Comparison of ENCODE assay signal across 36 mouse cellular contexts in genomic region chr13:105433630-105434029, GRCm38 (mm10). TPM values are rescaled to one million over a fixed set of nuclear protein-coding genes. Genes with fewer than 3 reads are reported as not detected.
"Had no signal": no experiment of that assay in that cellular context is flagged by ENCODE, and none has a peak within 500 bp of the region (broad histone marks: within the 10 kb centered on the region; RNA-seq: fewer than 3 reads in every experiment).

No protein-coding gene starts in this region.

- H3K9me3 ChIP-seq: heart, embryonic 10.5 days; heart, embryonic 12.5 days; hindbrain, embryonic 13.5 days; hindbrain, embryonic 15.5 days; kidney, embryonic 15.5 days; limb, embryonic 13.5 days; limb, embryonic 15.5 days; liver, embryonic 12.5 days had no signal

- H3K27me3 ChIP-seq: heart, embryonic 12.5 days; hindbrain, embryonic 13.5 days; hindbrain, embryonic 15.5 days; kidney, embryonic 15.5 days; limb, embryonic 13.5 days; limb, embryonic 15.5 days; liver, embryonic 12.5 days had no signal

- H3K27ac ChIP-seq: gastrocnemius, adult 2 months; heart, embryonic 10.5 days; hindbrain, embryonic 13.5 days; hindbrain, embryonic 15.5 days; hindbrain, postnatal 0 days; kidney, embryonic 15.5 days; kidney, postnatal 0 days; limb, embryonic 13.5 days; limb, embryonic 15.5 days; liver, embryonic 12.5 days; liver, embryonic 14.5 days had no signal

- H3K9ac ChIP-seq: heart, embryonic 12.5 days; hindbrain, embryonic 13.5 days; hindbrain, embryonic 15.5 days; kidney, embryonic 15.5 days; limb, embryonic 13.5 days; limb, embryonic 15.5 days; liver, embryonic 12.5 days; liver, embryonic 14.5 days had no signal

- H3K36me3 ChIP-seq: heart, embryonic 10.5 days; heart, embryonic 12.5 days; hindbrain, embryonic 13.5 days; hindbrain, embryonic 15.5 days; kidney, embryonic 15.5 days; limb, embryonic 13.5 days; limb, embryonic 15.5 days; liver, embryonic 12.5 days had no signal

- H3K4me2 ChIP-seq: heart, embryonic 12.5 days; hindbrain, embryonic 13.5 days; hindbrain, embryonic 15.5 days; kidney, embryonic 15.5 days; limb, embryonic 13.5 days; limb, embryonic 15.5 days; liver, embryonic 12.5 days had no signal

- H3K4me3 ChIP-seq: gastrocnemius, adult 2 months; heart, embryonic 10.5 days; heart, embryonic 12.5 days; hindbrain, embryonic 13.5 days; hindbrain, embryonic 15.5 days; kidney, embryonic 15.5 days; limb, embryonic 13.5 days; limb, embryonic 15.5 days; liver, embryonic 12.5 days had no signal

- ATAC-seq: hindbrain, postnatal 0 days; intestine, embryonic 16.5 days; liver, embryonic 12.5 days had no signal

- H3K4me1 ChIP-seq: heart, embryonic 10.5 days; heart, embryonic 12.5 days; hindbrain, embryonic 13.5 days; hindbrain, embryonic 15.5 days; kidney, embryonic 15.5 days; limb, embryonic 13.5 days; limb, embryonic 15.5 days; liver, embryonic 12.5 days had no signal

- DNase-seq: gastrocnemius, adult 2 months; gastrocnemius, postnatal 10 days; gastrocnemius, postnatal 25 days; heart, adult 18-20 months; heart, postnatal 10 days; kidney, adult 11 months; kidney, adult 2 months; kidney, adult 9 months; kidney, postnatal 14 days; kidney, postnatal 36 days; layer of hippocampus, adult 9-11 months; left cerebral cortex, postnatal 4 days had no signal

RNA-seq across cellular contexts. Expression of gene Htr1a, which starts 9.8 kb away (rescaled TPM):
- total RNA-seq: gastrocnemius, adult 2 months; gastrocnemius, postnatal 10 days; gastrocnemius, postnatal 25 days; gastrocnemius, postnatal 4 days; granulocyte monocyte progenitor cell, adult 5-6 weeks; heart, adult 18-20 months; heart, adult 8-10 months; heart, postnatal 10 days; heart, postnatal 25 days; hematopoietic stem cell, adult 5-6 weeks; liver, adult 2 months had no signal
- polyA plus RNA-seq: heart, embryonic 10.5 days; heart, embryonic 12.5 days; heart, embryonic 14.5 days; heart, embryonic 16.5 days; intestine, embryonic 14.5 days; intestine, embryonic 16.5 days; kidney, adult 2 months; kidney, embryonic 15.5 days; kidney, postnatal 0 days; large intestine, adult 2 months; limb, embryonic 11.5 days; liver, adult 2 months; liver, embryonic 12.5 days; liver, embryonic 14.5 days; liver, embryonic 16.5 days had no signal
